Mouse (Mus musculus) mesoderm, embryonic 11.5 days (tissue): ENCODE data around the gene Galnt10.
"Not testable (repeated sequence)": the region's sequence is repeated elsewhere in the genome, so short reads cannot be mapped to it uniquely, and the experiment has no call there.

Experiments
- DNase-seq: peaks from one replicate; pipeline ENCODE4 v3.0.0-alpha.2; 2012; ENCODE audit warnings: low read depth, low spot score

The Galnt10 gene

DNA sequence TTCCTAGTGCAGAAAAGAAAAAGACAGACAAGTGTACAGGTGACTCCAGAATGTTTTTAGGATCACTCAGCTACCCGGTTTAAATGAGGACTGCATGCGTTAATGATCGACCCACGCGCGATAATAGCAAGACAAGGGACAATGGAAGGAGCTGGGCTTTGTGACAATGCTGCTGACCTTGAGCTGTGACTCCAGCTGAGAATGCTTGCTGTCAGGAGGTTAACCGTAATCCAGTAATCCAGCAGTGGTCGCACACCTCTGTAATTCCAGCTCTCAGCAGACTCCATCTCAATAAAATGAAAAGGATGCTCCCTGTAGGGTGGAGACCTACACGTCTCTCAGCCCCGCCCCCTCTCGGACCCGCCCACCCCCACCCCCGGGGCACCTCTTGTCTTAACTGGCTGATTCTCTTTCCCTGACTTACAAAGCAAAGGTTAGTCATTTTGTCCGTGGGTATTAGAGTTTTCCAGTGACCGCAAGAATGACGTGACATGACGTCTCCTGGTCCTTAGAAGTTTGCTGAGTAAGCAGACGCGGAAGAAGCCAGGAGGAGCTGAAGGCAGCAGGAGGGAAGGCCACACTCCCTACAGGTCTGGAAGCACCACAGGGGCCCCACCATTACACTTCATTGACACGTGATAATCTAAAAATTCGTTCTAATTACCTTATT is 145.8 kb downstream of the Galnt10 start:
- DNase-seq, result peak; percentile 23

DNA sequence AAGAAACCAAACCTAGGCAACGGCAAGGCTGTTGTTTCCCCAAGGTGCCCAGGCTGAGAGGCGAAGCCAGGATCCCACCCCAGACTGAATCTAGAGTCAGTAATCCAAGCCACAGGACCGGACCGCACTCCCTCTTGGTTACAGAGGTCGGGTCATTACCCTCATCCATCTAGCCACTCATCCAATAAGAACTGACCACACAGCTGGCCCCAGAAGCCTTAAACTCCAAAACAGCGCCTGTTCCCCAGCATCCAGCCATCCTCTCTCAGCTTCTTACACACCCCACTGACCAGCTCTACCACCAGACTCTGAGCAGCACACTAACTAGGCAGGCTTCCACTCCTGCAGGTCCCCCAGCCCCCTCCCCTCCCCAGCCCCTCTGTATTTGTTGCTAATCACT is 149.8 kb downstream of the Galnt10 start:
- DNase-seq, result no peak

- DNase-seq, result no peak
Measured at GRCm38 (mm10) chr11:57797828-57798227, 152.6 kb downstream of the Galnt10 start.

DNA sequence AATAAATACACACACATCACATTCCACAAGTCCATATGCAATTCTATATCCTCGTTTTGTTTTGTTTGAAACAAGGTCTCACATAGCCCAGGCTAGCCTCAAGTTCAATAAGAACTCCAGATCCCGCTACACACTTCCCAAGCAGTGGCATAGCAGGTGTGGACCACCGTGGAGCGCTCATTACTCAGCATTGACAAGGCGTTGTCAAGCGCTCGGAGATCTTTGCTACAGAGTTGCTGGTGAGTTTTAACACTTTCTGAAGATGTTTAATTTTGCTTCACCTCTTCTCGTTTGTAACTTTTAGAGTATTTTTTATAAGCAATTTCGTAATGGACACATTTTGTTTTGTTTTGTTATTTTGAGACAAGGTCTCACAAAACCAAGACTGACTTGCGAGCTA is 154.2 kb downstream of the Galnt10 start:
- DNase-seq, result no peak

DNA sequence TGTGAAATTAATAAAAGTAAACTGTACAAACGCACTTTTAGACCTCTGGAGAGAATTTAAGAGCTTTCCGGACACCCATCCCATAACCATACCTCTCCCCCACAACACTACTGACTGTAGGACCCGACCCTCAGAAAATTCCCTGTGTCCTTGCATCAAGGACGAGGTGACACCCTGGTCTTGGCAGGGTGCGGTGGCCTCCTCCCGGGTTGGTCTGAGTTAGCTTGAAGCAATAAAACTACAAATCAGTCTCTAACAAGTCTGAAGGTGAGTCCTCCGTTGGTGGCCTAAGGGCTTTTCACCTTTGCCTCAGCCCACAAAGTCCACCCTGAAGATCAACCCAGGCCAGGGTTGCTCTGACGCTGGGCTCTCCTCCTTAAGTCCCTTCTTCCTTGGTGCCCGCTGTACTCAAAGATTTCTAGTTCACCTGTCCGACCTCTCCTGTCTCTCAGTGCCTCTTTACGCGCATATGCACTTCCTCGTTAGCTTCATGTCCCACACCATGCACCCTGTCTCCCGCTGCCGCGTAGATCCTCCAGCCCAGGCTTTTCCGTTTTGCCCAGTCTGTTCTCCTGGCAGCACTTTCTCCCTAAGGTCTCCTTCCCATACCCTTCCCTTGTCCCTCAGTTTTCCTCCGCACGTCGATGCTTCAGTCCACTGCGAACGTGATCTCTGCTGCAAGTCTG is 155.2 kb downstream of the Galnt10 start:
- no peak for DNase-seq

- peak; percentile 95 for DNase-seq
Measured at GRCm38 (mm10) chr11:57800971-57801765, 155.9 kb downstream of the Galnt10 start, which contains the start of gene Sap30l. TSS of gene Sap30l (plus strand) at chr11:57801637.

GRCm38 (mm10) chr11:57801766-57802510 is 156.7 kb downstream of the Galnt10 start:
- DNase-seq, result peak; percentile 45

GRCm38 (mm10) chr11:57802511-57802870 is 157.2 kb downstream of the Galnt10 start:
- no peak for DNase-seq

- DNase-seq, result no peak
Measured at GRCm38 (mm10) chr11:57805047-57805446, 159.8 kb downstream of the Galnt10 start.

DNA sequence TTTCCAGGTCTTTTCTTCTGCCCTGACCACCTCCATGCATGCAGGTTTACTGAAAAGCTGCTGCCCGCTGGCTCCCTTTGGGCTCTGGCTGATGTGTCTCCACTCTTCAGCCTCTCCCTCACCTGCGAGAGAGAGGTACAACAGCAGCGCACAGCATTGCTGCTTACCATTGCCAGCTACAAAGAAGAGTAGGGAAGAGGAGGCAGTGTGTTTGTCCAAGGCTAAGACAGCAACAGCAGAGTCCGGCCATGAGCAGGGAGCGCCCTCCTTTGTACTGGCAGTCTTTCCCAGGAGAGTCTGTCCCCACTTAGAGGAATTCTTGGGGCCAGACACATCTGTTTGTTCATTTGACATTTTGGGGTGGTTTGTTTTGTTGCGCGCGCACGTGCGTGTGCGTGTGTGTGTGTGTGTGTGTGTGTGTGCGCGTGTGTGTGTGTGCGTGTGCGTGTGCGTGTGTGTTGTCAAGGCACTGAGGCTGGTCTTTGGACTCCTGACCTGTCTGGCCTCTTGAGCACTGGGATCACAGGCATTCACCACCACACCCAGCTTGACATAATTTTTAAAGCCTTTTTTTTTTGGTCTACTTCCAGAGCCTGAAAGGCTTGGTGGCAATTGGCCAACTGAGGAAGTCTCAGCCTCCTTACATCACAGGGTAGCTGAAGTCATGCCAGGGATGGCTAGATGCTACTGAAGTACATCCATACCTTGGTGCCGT is 163.9 kb downstream of the Galnt10 start:
- no peak for DNase-seq

DNA sequence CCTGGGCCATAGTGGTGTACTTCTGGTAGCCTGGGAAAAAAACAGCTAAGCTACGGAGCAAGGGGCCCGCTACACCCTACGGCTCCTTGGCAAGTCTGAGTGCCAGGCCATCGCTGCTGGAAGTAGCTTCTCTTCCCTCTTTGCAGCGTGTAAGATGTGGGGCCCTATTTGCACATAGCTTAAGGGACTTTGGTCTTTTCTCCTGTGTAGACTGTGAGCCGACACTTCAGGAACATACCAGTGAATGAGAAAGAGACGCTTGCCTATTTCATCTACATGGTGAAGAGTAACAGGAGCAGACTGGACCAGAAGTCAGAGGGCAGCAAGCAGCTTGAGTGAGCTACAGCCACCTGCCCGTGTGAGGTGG is 164.5 kb downstream of the Galnt10 start:
- DNase-seq, result no peak

- no peak for DNase-seq
Measured at GRCm38 (mm10) chr11:57811006-57811405, 165.8 kb downstream of the Galnt10 start.

DNA sequence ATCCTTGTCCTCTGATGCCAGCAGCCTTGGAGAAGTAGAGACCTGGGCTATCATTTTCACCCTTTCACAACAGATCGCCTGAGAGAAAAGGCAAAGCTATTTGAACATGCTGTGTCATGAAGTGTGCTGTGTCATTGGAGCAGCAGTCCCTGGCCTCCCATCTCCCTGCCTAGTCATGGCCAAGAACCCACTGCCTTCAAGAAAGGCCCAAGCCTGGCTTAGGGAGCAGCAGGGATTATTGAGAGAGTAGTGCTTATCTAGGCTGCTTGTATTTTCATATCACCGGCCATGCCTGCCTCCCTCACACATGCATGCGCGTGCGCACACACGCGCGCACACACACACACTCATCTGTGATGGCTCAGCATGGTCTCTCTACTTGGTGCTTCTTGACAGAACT is 167.0 kb downstream of the Galnt10 start:
- DNase-seq, result no peak

DNA sequence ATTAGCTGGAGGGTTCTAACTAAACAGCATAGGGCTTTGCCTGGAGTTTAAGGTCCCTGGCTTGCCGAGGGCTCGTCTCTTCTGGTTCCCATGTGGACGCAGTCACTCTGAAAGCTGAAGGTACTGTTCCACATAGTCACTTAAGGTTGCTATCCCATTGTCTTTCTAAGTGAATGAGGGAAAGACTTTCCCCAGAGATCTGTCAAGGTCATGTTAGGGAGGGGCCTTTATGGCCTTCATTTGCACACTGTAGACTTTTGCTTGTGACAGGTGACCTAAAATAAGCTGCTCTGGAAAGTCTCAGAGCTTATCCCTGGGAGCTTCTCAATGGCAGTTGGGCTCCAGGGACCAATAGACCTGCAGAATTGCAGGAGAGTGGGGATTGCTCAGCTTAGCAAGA is 168.4 kb downstream of the Galnt10 start:
- no peak for DNase-seq

DNA sequence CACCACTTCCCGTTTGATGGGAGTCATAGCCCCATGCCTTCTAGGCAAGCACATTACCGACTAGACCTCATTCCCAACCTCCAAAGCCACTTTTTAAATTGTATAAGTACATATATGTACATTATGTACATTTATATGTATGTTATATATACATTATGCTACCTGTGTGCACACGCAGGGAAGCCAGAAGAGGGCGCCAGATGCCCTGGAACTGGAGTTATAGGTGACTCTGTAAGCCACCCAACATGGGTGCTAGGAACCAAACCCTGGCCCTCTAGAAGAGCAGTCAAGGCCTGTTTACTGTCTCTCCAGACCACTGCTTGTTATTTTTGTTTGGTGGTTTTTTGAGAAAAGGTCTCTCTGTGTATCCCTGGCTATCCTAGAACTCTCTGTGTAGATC is 172.9 kb downstream of the Galnt10 start:
- no peak for DNase-seq

DNA sequence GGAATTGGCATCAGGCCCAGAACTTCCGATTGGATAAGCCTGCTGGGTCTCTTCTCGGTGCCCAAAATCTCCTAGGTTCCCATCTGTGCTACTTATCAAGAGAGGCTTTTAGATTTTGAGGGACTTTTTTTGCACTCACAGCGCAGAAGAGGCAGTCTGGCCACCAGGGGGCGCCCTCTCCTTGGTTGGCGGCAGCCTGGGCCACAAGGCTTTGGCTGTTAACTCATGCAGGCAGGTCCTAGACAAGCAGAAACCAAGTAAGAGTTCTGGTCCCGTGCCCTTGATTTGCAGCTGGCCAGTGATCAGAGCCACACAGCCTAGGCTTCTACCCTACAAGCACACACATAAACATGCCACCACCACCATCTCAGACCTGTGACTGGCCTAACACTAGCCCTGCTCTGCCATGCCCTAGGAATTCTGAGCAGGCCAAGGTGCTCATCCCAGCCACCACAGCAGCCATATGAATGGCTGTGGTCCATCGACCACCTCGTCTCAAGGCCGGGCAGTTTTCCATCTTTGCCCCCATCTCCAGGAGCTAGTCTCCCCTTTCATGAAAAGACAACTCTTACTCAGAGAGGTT is 174.8 kb downstream of the Galnt10 start:
- DNase-seq, result peak; percentile 80

DNA sequence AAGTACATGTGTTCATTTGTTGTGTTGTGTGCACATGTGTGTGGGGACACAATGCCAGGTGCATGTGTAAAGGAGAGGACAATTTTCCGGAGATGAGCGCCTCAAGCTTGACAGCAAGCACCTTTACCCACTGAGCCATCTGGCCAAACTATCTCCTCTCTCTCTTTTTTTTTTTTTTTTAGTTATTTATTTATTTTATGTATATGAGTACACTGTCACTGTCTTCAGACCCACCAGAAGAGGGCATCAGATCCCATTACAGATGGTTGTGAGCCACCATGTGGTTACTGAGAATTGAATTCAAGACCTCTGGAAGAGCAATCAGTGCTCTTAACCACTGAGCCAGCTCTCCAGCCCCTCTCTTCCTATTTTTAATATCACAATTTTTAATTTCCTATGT is 177.9 kb downstream of the Galnt10 start:
- not testable (repeated sequence) for DNase-seq

DNA sequence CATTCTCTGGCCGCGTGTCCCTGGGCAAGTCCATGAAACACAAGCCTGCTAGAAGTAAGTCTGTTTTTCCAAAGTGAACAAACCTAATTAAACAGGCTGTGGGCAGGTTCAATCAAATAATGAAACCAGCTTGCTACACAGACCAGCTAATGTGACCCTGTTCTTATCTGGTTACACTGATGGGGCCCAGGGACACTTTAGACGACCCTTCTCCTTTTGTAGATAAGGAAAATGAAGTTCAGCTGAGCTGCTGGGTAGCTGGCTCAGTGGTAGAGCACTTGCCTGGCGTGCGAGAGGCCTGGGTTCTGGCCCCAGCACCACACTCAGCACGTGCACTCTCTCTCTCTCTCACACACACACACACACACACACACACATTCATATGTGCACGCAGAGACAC is 178.5 kb downstream of the Galnt10 start:
- DNase-seq, result no peak

GRCm38 (mm10) chr11:57825234-57825633 is 180.0 kb downstream of the Galnt10 start:
- not testable (repeated sequence) for DNase-seq

DNA sequence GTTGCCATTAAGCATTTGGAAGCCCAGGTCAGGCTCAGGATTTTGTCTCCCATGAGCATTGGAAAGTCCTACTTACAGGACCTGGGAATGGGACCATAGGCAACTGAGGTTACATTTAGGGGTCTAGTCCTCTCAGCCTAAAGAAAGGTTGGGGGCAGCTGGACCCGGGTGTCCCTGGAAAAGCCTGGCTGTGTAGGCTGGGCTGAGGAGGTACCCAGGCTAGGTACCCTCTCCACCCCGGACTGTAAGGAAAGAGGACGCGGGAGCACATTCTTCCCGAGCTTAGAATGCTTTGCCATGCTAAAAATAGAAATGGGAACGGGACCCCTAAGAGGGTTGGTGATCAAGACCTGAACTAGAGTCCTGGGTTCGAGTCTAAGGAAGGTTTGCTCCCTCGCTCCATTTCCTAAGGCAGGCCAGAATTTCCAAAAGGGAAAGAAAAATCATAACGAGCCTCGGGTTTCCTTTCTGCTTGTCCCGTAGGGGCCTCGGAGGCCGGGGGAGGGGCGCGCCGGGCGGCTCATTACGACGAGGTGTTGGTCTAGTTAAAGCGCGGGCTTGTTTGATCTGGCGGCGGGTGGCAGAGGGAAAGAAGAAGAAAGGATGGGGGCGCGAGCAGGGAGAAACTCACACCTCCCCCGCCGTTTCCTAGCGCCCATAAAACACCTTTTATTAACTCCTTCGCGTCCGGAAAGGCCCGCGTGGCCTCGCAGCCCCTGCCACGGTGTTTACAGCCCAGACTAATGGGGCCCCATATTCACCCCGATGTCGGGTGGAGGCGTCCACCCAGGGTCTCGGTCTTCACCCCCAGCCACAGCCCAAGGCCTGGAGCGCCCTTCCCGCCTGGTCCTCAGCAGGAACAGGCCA is 182.0 kb downstream of the Galnt10 start:
- no peak for DNase-seq
